Mouse (Mus musculus) forebrain, embryonic 12.5 days (tissue): Measurements from ENCODE around the gene Cfb. TPM values are rescaled to one million over a fixed set of nuclear protein-coding genes. Genes with fewer than 3 reads are reported as not detected.
"Not testable (repeated sequence)": the region's sequence is repeated elsewhere in the genome, so short reads cannot be mapped to it uniquely, and the experiment has no call there.

Experiments
- ATAC-seq: fragments of 200-750 bp; cut with Nextera tagmentation; 2 replicates; pipeline ENCODE4 v1.8.0; 2017; ENCODE audit warnings: moderate TSS enrichment; ENCODE audit not compliant: low FRiP score
- H3K27ac ChIP-seq: fragments of 300-500 bp; sonication (generic); 2 replicates; pipeline ENCODE4 v1.5.1; 2016; ENCODE audit warnings: mild to moderate bottlenecking
- H3K27me3 ChIP-seq: fragments of 300-500 bp; sonication (generic); 2 replicates; pipeline ENCODE4 v1.6.1; 2016; ENCODE audit warnings: mild to moderate bottlenecking
- H3K36me3 ChIP-seq: fragments of 300-500 bp; sonication (generic); replicated peaks from 2 replicates; pipeline ENCODE4 v1.6.1; 2016; ENCODE audit warnings: mild to moderate bottlenecking
- H3K4me1 ChIP-seq: fragments of 300-500 bp; sonication (generic); 2 replicates; pipeline ENCODE4 v1.6.1; 2016
- H3K4me2 ChIP-seq: fragments of 300-500 bp; sonication (generic); 2 replicates; pipeline ENCODE4 v1.6.1; 2016; ENCODE audit warnings: mild to moderate bottlenecking, moderate library complexity
- H3K4me3 ChIP-seq: fragments of 300-500 bp; sonication (generic); replicated peaks from 2 replicates; pipeline ENCODE4 v1.5.1; 2016; ENCODE audit warnings: mild to moderate bottlenecking
- H3K9ac ChIP-seq: fragments of 300-500 bp; sonication (generic); 2 replicates; pipeline ENCODE4 v1.6.1; 2016; ENCODE audit warnings: mild to moderate bottlenecking
- H3K9me3 ChIP-seq: fragments of 300-500 bp; sonication (generic); 2 replicates; pipeline ENCODE4 v1.6.1; 2016
- WGBS: fragments of 180-500 bp; shearing (Covaris S2); methylation state at CpG from one replicate; pipeline ENCODE4 v1.1.7; 2016; 5-methylcytosine and 5-hydroxymethylcytosine counted together
- microRNA-seq: library from miRNA; unstranded; fragments of <30 nt; microRNA quantifications from one replicate; pipeline ENCODE4, GENCODE M21; 2017
- polyA plus RNA-seq: library from polyadenylated mRNA; unstranded; fragments of >200 nt; fragmentation: Nextera tagmentation; extraction: Ambion mirVana; gene quantifications from 2 replicates; pipeline ENCODE4 v1.2.1, GENCODE M21; 2016

Gene Cfb
- polyA plus RNA-seq, 1 experiment from 2014 or later: 2.9 TPM

GRCm38 (mm10) chr17:34810811-34811210 is 51.5 kb downstream of the Cfb start:
- H3K4me3 ChIP-seq, H3K27ac ChIP-seq, ATAC-seq, H3K36me3 ChIP-seq, H3K27me3 ChIP-seq, H3K4me2 ChIP-seq, H3K9me3 ChIP-seq, H3K9ac ChIP-seq, H3K4me1 ChIP-seq: not testable (repeated sequence)
- WGBS: 87% methylated on average over 8 of the region's 8 CpGs

GRCm38 (mm10) chr17:34810411-34810810 is 51.9 kb downstream of the Cfb start:
- not testable (repeated sequence) for H3K9ac ChIP-seq, H3K27me3 ChIP-seq, H3K4me2 ChIP-seq, H3K36me3 ChIP-seq, H3K4me1 ChIP-seq, H3K9me3 ChIP-seq, ATAC-seq, H3K27ac ChIP-seq, H3K4me3 ChIP-seq
- 90% methylated on average over 5 of the region's 5 CpGs for WGBS

- Histone ChIP-seq H3K36me3 (no peaks in the 10 kb centered on the region), H3K4me1 (no peaks in the 10 kb centered on the region), H3K9ac (no peak overlapping the region), H3K27ac (no peak overlapping the region), H3K4me3 (no peak overlapping the region), H3K4me2 (no peak overlapping the region), H3K9me3 (peaks cover 8% of the 10 kb centered on the region), H3K27me3 (no peaks in the 10 kb centered on the region)
- no peak for ATAC-seq
- 81% methylated on average over 6 of the region's 6 CpGs for WGBS
These were observed 53.6 kb downstream of the Cfb start for GRCm38 (mm10) chr17:34808599-34809205.

GRCm38 (mm10) chr17:34807176-34807575 is 55.1 kb downstream of the Cfb start:
- peaks cover 8% of the 10 kb centered on the region for H3K9me3 ChIP-seq
- ATAC-seq: no peak
- no peaks in the 10 kb centered on the region for H3K27me3 ChIP-seq
- H3K36me3 ChIP-seq: no peaks in the 10 kb centered on the region
- H3K9ac ChIP-seq: no peak overlapping the region
- no peak overlapping the region for H3K4me2 ChIP-seq
- no peak overlapping the region for H3K27ac ChIP-seq
- H3K4me3 ChIP-seq: no peak overlapping the region
- no peaks in the 10 kb centered on the region for H3K4me1 ChIP-seq
- WGBS: 65% methylated on average over 3 of the region's 3 CpGs

Small RNA genes lying within 50 kb of the gene (microRNA-seq; reads per million reads assigned to microRNA genes)
- 1.9 reads per million for gene Mir6970
- 2.2 reads per million for gene Mir6971
- not detected for gene Mir6972

Other genes with a start within 250 kb of the Cfb start
- gene Egfl8, start 246.5 kb downstream of the Cfb start, polyA plus RNA-seq: 3.2 and 4.6 TPM in 2 replicates
- gene Ppt2, start 234.0 kb downstream of the Cfb start, polyA plus RNA-seq: 20.3 and 21.2 TPM in 2 replicates
- 2.9 and 3.9 TPM in 2 replicates for gene Prrt1, start 233.0 kb downstream of the Cfb start, polyA plus RNA-seq
- gene Fkbpl, start 217.8 kb downstream of the Cfb start, polyA plus RNA-seq: 13.9 and 14.6 TPM in 2 replicates
- 107 and 109 TPM in 2 replicates for gene Atf6b, start 215.4 kb downstream of the Cfb start, polyA plus RNA-seq
- gene Tnxb, start 192.0 kb downstream of the Cfb start, polyA plus RNA-seq: 0.03 and 0.04 TPM in 2 replicates
- gene C4b, start 118.6 kb downstream of the Cfb start, polyA plus RNA-seq: not detected in 2 replicates
- not detected in 2 replicates for gene Cyp21a1, start 58.0 kb downstream of the Cfb start, polyA plus RNA-seq
- 28.6 and 32.7 TPM in 2 replicates for gene Stk19, start 25.6 kb downstream of the Cfb start, polyA plus RNA-seq
- gene Dxo, start 25.5 kb downstream of the Cfb start, polyA plus RNA-seq: 72.9 and 77.6 TPM in 2 replicates
- 61.8 and 64.8 TPM in 2 replicates for gene Skiv2l, start 12.3 kb downstream of the Cfb start, polyA plus RNA-seq
- 124 and 133 TPM in 2 replicates for gene Nelfe, start 12.1 kb downstream of the Cfb start, polyA plus RNA-seq
- 9.2 and 10.4 TPM in 2 replicates for gene Zbtb12, start 17.0 kb upstream of the Cfb start, polyA plus RNA-seq
- not detected in 2 replicates for gene Gm20547, start 19.5 kb upstream of the Cfb start, polyA plus RNA-seq
- 1.3 and 1.6 TPM in 2 replicates for gene C2, start 35.7 kb upstream of the Cfb start, polyA plus RNA-seq
- gene Ehmt2, start 36.0 kb upstream of the Cfb start, polyA plus RNA-seq: 111 and 114 TPM in 2 replicates
- gene Slc44a4, start 51.9 kb upstream of the Cfb start, polyA plus RNA-seq: not detected in 2 replicates
- gene Neu1, start 68.7 kb upstream of the Cfb start, polyA plus RNA-seq: 16.2 and 16.9 TPM in 2 replicates
- gene Hspa1b, start 96.7 kb upstream of the Cfb start, polyA plus RNA-seq: 0.11 and 0.21 TPM in 2 replicates
- gene Gm20481, start 107.4 kb upstream of the Cfb start, polyA plus RNA-seq: not detected in 2 replicates
- 2.0 and 2.3 TPM in 2 replicates for gene Hspa1a, start 109.6 kb upstream of the Cfb start, polyA plus RNA-seq
- gene Hspa1l, start 110.2 kb upstream of the Cfb start, polyA plus RNA-seq: 1.2 and 1.3 TPM in 2 replicates
- gene Lsm2, start 119.3 kb upstream of the Cfb start, polyA plus RNA-seq: 226 and 238 TPM in 2 replicates
- gene Vars, start 138.5 kb upstream of the Cfb start, polyA plus RNA-seq: 158 and 159 TPM in 2 replicates
- gene Vwa7, start 154.1 kb upstream of the Cfb start, polyA plus RNA-seq: 0.17 and 0.27 TPM in 2 replicates
- 7.4 and 7.7 TPM in 2 replicates for gene Sapcd1, start 165.5 kb upstream of the Cfb start, polyA plus RNA-seq
- gene Msh5, start 184.2 kb upstream of the Cfb start, polyA plus RNA-seq: 5.3 and 5.6 TPM in 2 replicates
- gene Clic1, start 187.4 kb upstream of the Cfb start, polyA plus RNA-seq: 152 and 155 TPM in 2 replicates
- gene Ddah2, start 196.5 kb upstream of the Cfb start, polyA plus RNA-seq: 513 and 534 TPM in 2 replicates
- gene Ly6g6c, start 202.9 kb upstream of the Cfb start, polyA plus RNA-seq: not detected in 2 replicates
- gene Mpig6b, start 203.7 kb upstream of the Cfb start, polyA plus RNA-seq: 0.40 and 0.54 TPM in 2 replicates
- gene Ly6g6e, start 214.4 kb upstream of the Cfb start, polyA plus RNA-seq: 0.28 and 0.50 TPM in 2 replicates
- 0.29 and 1.6 TPM in 2 replicates for gene Ly6g6d, start 215.5 kb upstream of the Cfb start, polyA plus RNA-seq
- 0.17 and 0.18 TPM in 2 replicates for gene Ly6g6f, start 223.1 kb upstream of the Cfb start, polyA plus RNA-seq
- gene Abhd16a, start 226.7 kb upstream of the Cfb start, polyA plus RNA-seq: 59.2 and 70.7 TPM in 2 replicates
- gene Ly6g5c, start 245.8 kb upstream of the Cfb start, polyA plus RNA-seq: not detected in 2 replicates